Mouse (Mus musculus): ENCODE data around the gene Gm21188. TPM values are rescaled to one million over a fixed set of nuclear protein-coding genes. Genes with fewer than 3 reads are reported as not detected.
A peak's percentile ranks its signal among the peaks of the same experiment; 100 is the strongest.
"Not testable (repeated sequence)": the region's sequence is repeated elsewhere in the genome, so short reads cannot be mapped to it uniquely, and the experiment has no call there.

Gene Gm21188
- total and polyA plus RNA-seq, 2 experiments from 2014 or later: not detected

GRCm38 (mm10) chr13:119999215-119999614 lies 52.8 kb downstream of the Gm21188 start:
- no CpG with 5 or more reads among the region's 4 CpGs for WGBS
- H3K9me3 ChIP-seq (ENCODE audit: low read length); H3K4me2 ChIP-seq (ENCODE audit: low read depth); DNase-seq; H3K4me1 ChIP-seq (ENCODE audit: insufficient read depth); ATAC-seq; H3K4me3 ChIP-seq (ENCODE audit: low read depth, low read length); H3K36me3 ChIP-seq (ENCODE audit: insufficient read depth); H3K27ac ChIP-seq (ENCODE audit: low read depth, low read length); H3K27me3 ChIP-seq (ENCODE audit: insufficient read depth, low read length); H3K9ac ChIP-seq: not testable (repeated sequence)

- no CpG with 5 or more reads among the region's 22 CpGs for WGBS
Measured at GRCm38 (mm10) chr13:119998442-119999086, 53.4 kb downstream of the Gm21188 start.

GRCm38 (mm10) chr13:119991917-119992496 lies 60.0 kb downstream of the Gm21188 start:
- WGBS: no CpG with 5 or more reads among the region's 10 CpGs
- H3K9me3 ChIP-seq (ENCODE audit: low read length); H3K4me1 ChIP-seq (ENCODE audit: insufficient read depth); H3K9ac ChIP-seq; H3K27me3 ChIP-seq (ENCODE audit: insufficient read depth, low read length); DNase-seq; H3K4me3 ChIP-seq (ENCODE audit: low read depth, low read length); H3K36me3 ChIP-seq (ENCODE audit: insufficient read depth); H3K4me2 ChIP-seq (ENCODE audit: low read depth); H3K27ac ChIP-seq (ENCODE audit: low read depth, low read length): not testable (repeated sequence)
- ATAC-seq: peak; percentile 18; the same call in 1 of the 2 replicates

More at GRCm38 (mm10) chr13:119998442-119999086, 53.4 kb downstream of the Gm21188 start:
- ATAC-seq: peak; percentile 82
- not testable (repeated sequence) for H3K9ac ChIP-seq; H3K4me1 ChIP-seq (ENCODE audit: insufficient read depth); H3K27me3 ChIP-seq (ENCODE audit: insufficient read depth, low read length); H3K36me3 ChIP-seq (ENCODE audit: insufficient read depth); H3K9me3 ChIP-seq (ENCODE audit: low read length); H3K4me2 ChIP-seq (ENCODE audit: low read depth); DNase-seq; H3K27ac ChIP-seq (ENCODE audit: low read depth, low read length); H3K4me3 ChIP-seq (ENCODE audit: low read depth, low read length)

- not testable (repeated sequence) for H3K4me2 ChIP-seq (ENCODE audit: low read depth); H3K27me3 ChIP-seq (ENCODE audit: insufficient read depth, low read length); H3K9me3 ChIP-seq (ENCODE audit: low read length); H3K4me3 ChIP-seq (ENCODE audit: low read depth, low read length); H3K4me1 ChIP-seq (ENCODE audit: insufficient read depth); H3K9ac ChIP-seq; H3K27ac ChIP-seq (ENCODE audit: low read depth, low read length); H3K36me3 ChIP-seq (ENCODE audit: insufficient read depth); DNase-seq
- WGBS: no CpG with 5 or more reads among the region's 13 CpGs
- peak; percentile 60 for ATAC-seq
Measured at GRCm38 (mm10) chr13:119991264-119991663, 60.7 kb downstream of the Gm21188 start.

Other genes with a start within 250 kb of the Gm21188 start
- gene AF067063, start 222.0 kb downstream of the Gm21188 start, total RNA-seq (2014; rRNA removed): not detected in 2 replicates
- not detected in 2 replicates for gene AF067063, start 222.0 kb downstream of the Gm21188 start, polyA plus RNA-seq (2015; fragmentation: Nextera tagmentation; extraction: Ambion mirVana)
- not detected in 2 replicates for gene D13Ertd608e, start 216.2 kb downstream of the Gm21188 start, total RNA-seq (2014; rRNA removed)
- gene D13Ertd608e, start 216.2 kb downstream of the Gm21188 start, polyA plus RNA-seq (2015; fragmentation: Nextera tagmentation; extraction: Ambion mirVana): not detected in 2 replicates
- gene Tcstv1, start 157.4 kb downstream of the Gm21188 start, total RNA-seq (2014; rRNA removed): not detected in 2 replicates
- not detected in 2 replicates for gene Tcstv1, start 157.4 kb downstream of the Gm21188 start, polyA plus RNA-seq (2015; fragmentation: Nextera tagmentation; extraction: Ambion mirVana)
- not detected in 2 replicates for gene Gm21761, start 122.9 kb downstream of the Gm21188 start, total RNA-seq (2014; rRNA removed)
- gene Gm21761, start 122.9 kb downstream of the Gm21188 start, polyA plus RNA-seq (2015; fragmentation: Nextera tagmentation; extraction: Ambion mirVana): not detected in 2 replicates
- not detected in 2 replicates for gene B020031M17Rik, start 101.4 kb downstream of the Gm21188 start, total RNA-seq (2014; rRNA removed)
- gene B020031M17Rik, start 101.4 kb downstream of the Gm21188 start, polyA plus RNA-seq (2015; fragmentation: Nextera tagmentation; extraction: Ambion mirVana): not detected in 2 replicates
- gene Gm36079, start 25.2 kb downstream of the Gm21188 start, total RNA-seq (2014; rRNA removed): not detected in 2 replicates
- not detected in 2 replicates for gene Gm36079, start 25.2 kb downstream of the Gm21188 start, polyA plus RNA-seq (2015; fragmentation: Nextera tagmentation; extraction: Ambion mirVana)
- not detected in 2 replicates for gene Gm20767, start 88.1 kb upstream of the Gm21188 start, total RNA-seq (2014; rRNA removed)
- gene Gm20767, start 88.1 kb upstream of the Gm21188 start, polyA plus RNA-seq (2015; fragmentation: Nextera tagmentation; extraction: Ambion mirVana): not detected in 2 replicates
- not detected in 2 replicates for gene Gm21818, start 120.2 kb upstream of the Gm21188 start, total RNA-seq (2014; rRNA removed)
- gene Gm21818, start 120.2 kb upstream of the Gm21188 start, polyA plus RNA-seq (2015; fragmentation: Nextera tagmentation; extraction: Ambion mirVana): not detected in 2 replicates
- not detected in 2 replicates for gene Gm21762, start 163.8 kb upstream of the Gm21188 start, total RNA-seq (2014; rRNA removed)
- not detected in 2 replicates for gene Gm21762, start 163.8 kb upstream of the Gm21188 start, polyA plus RNA-seq (2015; fragmentation: Nextera tagmentation; extraction: Ambion mirVana)
- not detected in 2 replicates for gene Gm21731, start 186.9 kb upstream of the Gm21188 start, total RNA-seq (2014; rRNA removed)
- gene Gm21731, start 186.9 kb upstream of the Gm21188 start, polyA plus RNA-seq (2015; fragmentation: Nextera tagmentation; extraction: Ambion mirVana): not detected in 2 replicates
- gene AF067061, start 210.9 kb upstream of the Gm21188 start, total RNA-seq (2014; rRNA removed): not detected in 2 replicates
- gene AF067061, start 210.9 kb upstream of the Gm21188 start, polyA plus RNA-seq (2015; fragmentation: Nextera tagmentation; extraction: Ambion mirVana): not detected in 2 replicates
- gene BC147527, start 248.2 kb upstream of the Gm21188 start, total RNA-seq (2014; rRNA removed): not detected in 2 replicates
- 0.09 and 0.23 TPM in 2 replicates for gene BC147527, start 248.2 kb upstream of the Gm21188 start, polyA plus RNA-seq (2015; fragmentation: Nextera tagmentation; extraction: Ambion mirVana)

Measured in forebrain, postnatal 0 days (tissue).